Mouse (Mus musculus) E14TG2a.4 (cell line): ENCODE measurements around the gene Atp2c2.

Source experiments
- CTCF ChIP-seq: conservative IDR thresholded peaks from 2 replicates; pipeline ENCODE4 v1.5.1; 2014; ENCODE audit warnings: low read length
- NANOG ChIP-seq: IDR thresholded peaks from 2 replicates; pipeline ENCODE4 v1.6.1; 2014; ENCODE audit warnings: borderline replicate concordance, low read length, mixed read lengths

DNA sequence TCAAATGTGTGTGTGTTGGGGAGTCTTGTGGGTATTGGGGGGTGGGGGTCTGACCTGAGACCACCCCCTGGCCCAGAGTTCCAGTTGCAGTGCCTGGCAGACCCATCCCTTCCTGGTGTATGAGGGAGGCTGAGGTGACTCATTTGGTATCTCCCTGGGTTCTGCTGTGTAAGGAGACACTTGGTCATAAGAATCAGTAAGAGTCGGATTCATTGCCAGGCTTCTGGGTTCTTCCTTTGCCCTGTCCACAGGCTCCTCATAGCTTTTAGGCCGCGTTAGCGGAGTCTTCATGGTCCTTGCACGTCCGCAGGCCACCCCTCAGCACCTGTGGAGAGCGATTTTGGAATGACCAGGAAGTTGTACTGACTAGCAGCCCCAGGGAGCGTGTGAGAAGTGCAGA lies 8.7 kb downstream of the Atp2c2 start:
- TF ChIP-seq NANOG, result no peak
- no peak for TF ChIP-seq CTCF
